Mouse (Mus musculus) midbrain, embryonic 11.5 days (tissue): ENCODE data around the gene Washc2. TPM values are rescaled to one million over a fixed set of nuclear protein-coding genes. Genes with fewer than 3 reads are reported as not detected.

Source experiments
- ATAC-seq: fragments of 200-750 bp; cut with Nextera tagmentation; 2 replicates; pipeline ENCODE4 v1.8.0; 2017; ENCODE audit warnings: moderate TSS enrichment, moderate library complexity; ENCODE audit not compliant: low FRiP score
- DNase-seq: peaks from one replicate; pipeline ENCODE4 v3.0.0; 2015; ENCODE audit warnings: low spot score; ENCODE audit errors: missing footprints
- H3K27ac ChIP-seq: fragments of 300-500 bp; sonication (generic); 2 replicates; pipeline ENCODE4 v1.5.1; 2014; ENCODE audit warnings: low read depth, low read length
- H3K27me3 ChIP-seq: fragments of 300-500 bp; sonication (generic); 2 replicates; pipeline ENCODE4 v1.6.1; 2014; ENCODE audit warnings: mild to moderate bottlenecking, low read length, moderate library complexity, mixed read lengths; ENCODE audit not compliant: control insufficient read depth, insufficient read depth
- H3K36me3 ChIP-seq: fragments of 300-500 bp; sonication (generic); 2 replicates; pipeline ENCODE4 v1.6.1; 2014; ENCODE audit warnings: mild to moderate bottlenecking, low read length, moderate library complexity, mixed read lengths; ENCODE audit not compliant: control insufficient read depth, insufficient read depth
- H3K4me1 ChIP-seq: fragments of 300-500 bp; sonication (generic); 2 replicates; pipeline ENCODE4 v1.6.1; 2014; ENCODE audit warnings: low read length; ENCODE audit not compliant: control insufficient read depth, insufficient read depth
- H3K4me2 ChIP-seq: fragments of 300-500 bp; sonication (generic); 2 replicates; pipeline ENCODE4 v1.6.1; 2014; ENCODE audit warnings: mild to moderate bottlenecking, moderate library complexity
- H3K4me3 ChIP-seq: fragments of 300-500 bp; sonication (generic); 2 replicates; pipeline ENCODE4 v1.5.1; 2014; ENCODE audit warnings: low read depth, low read length
- H3K9ac ChIP-seq: fragments of 300-500 bp; sonication (generic); 2 replicates; pipeline ENCODE4 v1.6.1; 2014; ENCODE audit warnings: low read length
- H3K9me3 ChIP-seq: fragments of 300-500 bp; sonication (generic); 2 replicates; pipeline ENCODE4 v1.6.1; 2016; ENCODE audit warnings: low read length; ENCODE audit not compliant: control insufficient read depth
- WGBS: fragments of 180-500 bp; shearing (Covaris S2); extraction: QIAGEN DNeasy Blood & Tissue Kit; methylation state at CpG from one replicate; pipeline ENCODE4 v1.1.7; 2014; 5-methylcytosine and 5-hydroxymethylcytosine counted together
- polyA plus RNA-seq: library from polyadenylated mRNA; unstranded; fragments of >200 nt; fragmentation: Nextera tagmentation; extraction: Ambion mirVana; gene quantifications from 2 replicates; pipeline ENCODE4 v1.2.1, GENCODE M21; 2014

The Washc2 gene
- polyA plus RNA-seq, 1 experiment from 2014 or later: 53.9 TPM

DNA sequence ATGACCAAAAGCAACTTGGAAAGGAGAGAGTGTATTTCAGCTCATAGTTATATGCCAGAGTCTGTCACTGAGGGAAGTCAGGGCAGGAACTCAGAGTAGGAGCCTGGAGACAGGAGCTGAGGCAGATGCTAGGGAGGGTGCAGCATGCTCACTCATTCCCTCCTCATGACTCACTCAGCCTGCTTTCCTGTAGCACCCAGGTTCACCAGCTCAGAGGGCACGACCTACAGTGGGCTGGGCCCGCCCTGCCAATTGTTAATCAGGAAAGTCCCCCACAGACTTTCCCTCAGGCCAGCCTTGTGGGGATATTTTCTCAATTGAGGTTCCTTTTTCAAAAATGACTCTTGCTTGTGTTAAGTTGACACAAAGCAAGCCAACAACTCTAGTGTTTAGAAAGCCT lies 32.5 kb downstream of the Washc2 start:
- Histone ChIP-seq H3K27ac (no peak overlapping the region), H3K4me1 (no peaks in the 10 kb centered on the region), H3K9me3 (no peaks in the 10 kb centered on the region), H3K9ac (no peak overlapping the region), H3K27me3 (no peaks in the 10 kb centered on the region), H3K4me3 (no peak overlapping the region), H3K36me3 (peaks cover 10% of the 10 kb centered on the region), H3K4me2 (no peak overlapping the region)
- ATAC-seq (no peak), DNase-seq (no peak)
- 80% methylated on average over 2 of the region's 2 CpGs for WGBS

DNA sequence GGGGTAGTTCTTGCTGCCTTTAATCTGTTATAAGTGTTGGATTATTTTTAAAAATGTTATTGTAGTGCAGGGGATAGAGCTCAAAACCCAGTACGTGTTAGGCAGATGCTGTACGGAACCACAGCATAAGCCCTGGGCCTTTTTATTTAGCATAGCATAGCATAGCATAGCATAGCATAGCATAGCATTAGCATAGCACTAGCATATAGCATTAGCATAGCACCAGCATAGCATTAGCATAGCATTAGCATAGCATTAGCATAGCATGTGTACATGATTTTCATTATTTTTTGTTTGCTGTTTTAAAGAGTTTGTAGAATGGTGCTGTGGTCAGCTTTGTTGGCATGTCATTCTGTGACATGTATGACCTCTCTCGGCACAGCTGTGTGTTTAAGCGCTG lies 51.8 kb downstream of the Washc2 start:
- no peaks in the 10 kb centered on the region for H3K4me1 ChIP-seq
- H3K4me2 ChIP-seq: no peak overlapping the region
- ATAC-seq (no peak), DNase-seq (peak; percentile 35)
- H3K4me3 ChIP-seq: no peak overlapping the region
- H3K27ac ChIP-seq: no peak overlapping the region
- WGBS: 92% methylated on average over 4 of the region's 4 CpGs
- H3K36me3 ChIP-seq: peaks cover 2% of the 10 kb centered on the region; the same call in 1 of the 2 replicates
- H3K27me3 ChIP-seq: no peaks in the 10 kb centered on the region
- no peaks in the 10 kb centered on the region for H3K9me3 ChIP-seq
- H3K9ac ChIP-seq: no peak overlapping the region

DNA sequence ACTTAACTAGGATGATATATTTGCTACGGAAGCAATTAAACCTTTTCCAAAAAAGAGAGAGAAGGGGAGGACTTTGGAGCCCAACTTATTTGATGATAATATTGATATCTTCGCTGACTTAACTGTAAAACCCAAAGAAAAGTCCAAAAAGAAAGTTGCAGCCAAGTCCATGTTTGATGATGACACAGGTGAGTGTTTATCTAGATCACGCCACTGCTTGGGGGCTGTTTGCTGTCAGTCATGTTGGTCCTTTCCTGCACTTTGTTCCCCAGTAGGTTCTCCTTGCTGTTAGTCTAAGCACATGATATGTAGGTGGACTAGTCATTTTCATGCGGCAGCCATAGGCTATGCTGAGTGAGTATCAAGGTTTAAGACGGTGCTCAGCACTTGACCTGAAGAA lies 52.6 kb downstream of the Washc2 start:
- WGBS: 91% methylated on average over 5 of the region's 5 CpGs
- Histone ChIP-seq H3K27me3 (no peaks in the 10 kb centered on the region), H3K4me1 (peaks cover 3% of the 10 kb centered on the region), H3K9ac (no peak overlapping the region), H3K4me2 (no peak overlapping the region), H3K9me3 (no peaks in the 10 kb centered on the region), H3K36me3 (peaks cover 2% of the 10 kb centered on the region; the same call in 1 of the 2 replicates), H3K4me3 (no peak overlapping the region), H3K27ac (no peak overlapping the region)
- DNase-seq: no peak
- ATAC-seq: no peak

DNA sequence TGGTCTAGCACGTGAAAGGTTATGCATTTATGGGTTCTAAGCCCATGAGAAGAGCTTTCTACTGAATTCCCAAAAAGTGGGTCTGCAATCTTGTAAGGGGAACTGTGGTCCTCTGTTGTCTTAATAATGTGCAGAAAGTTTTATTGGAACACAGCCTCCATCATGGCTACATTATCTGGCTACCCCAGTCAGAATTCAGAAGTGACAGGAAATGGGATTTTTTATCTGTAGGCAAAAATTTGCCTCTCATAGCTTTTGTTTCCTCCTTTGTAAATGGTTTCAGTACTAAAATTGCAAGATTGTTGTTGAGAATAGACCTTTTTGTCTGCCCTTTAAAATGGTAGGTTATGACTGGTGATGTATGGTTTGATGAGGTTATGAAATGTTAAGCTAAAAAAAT lies 55.0 kb downstream of the Washc2 start:
- WGBS: 84% methylated on average over 1 of the region's 1 CpGs
- Histone ChIP-seq H3K4me3 (no peak overlapping the region), H3K4me1 (peaks cover 17% of the 10 kb centered on the region), H3K27ac (no peak overlapping the region), H3K9me3 (no peaks in the 10 kb centered on the region), H3K36me3 (no peaks in the 10 kb centered on the region), H3K4me2 (no peak overlapping the region), H3K27me3 (no peaks in the 10 kb centered on the region), H3K9ac (no peak overlapping the region)
- DNase-seq: peak; percentile 49
- ATAC-seq: no peak

DNA sequence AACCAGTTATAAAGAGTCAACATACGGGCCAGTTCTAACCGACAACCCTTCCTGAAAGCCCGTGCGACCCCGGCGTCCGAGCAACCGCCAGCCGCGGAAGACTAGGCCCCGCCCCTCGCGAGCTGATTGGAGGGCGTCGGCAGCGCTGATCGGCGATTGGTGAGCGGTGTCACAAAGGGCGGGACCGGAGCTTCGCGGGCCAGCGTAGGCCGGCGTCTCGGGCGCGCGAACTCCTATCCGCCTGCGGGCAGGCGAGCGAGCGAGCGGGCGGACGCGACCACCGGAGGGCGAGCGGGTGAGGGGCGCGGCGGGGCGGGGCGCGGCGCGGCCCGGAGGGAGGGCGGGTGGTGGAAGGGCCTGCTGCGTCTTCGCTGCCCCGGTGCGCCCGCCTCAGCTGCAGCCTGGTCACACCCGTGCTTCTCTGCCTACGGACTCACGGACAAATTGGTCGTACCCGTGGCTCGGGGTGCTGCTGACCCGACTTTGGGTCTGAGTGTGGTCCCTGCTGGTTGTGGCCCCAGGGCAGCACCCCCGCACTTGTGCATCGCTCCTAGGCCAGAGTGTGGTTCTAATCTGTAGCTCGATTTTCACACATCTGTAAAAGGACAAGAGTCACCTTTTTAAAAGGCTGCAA lies 56.3 kb downstream of the Washc2 start, which contains the start of gene Zfand4:
TSS of gene Zfand4 (plus strand) at position 205 of the 634 bp plus-strand sequence.
- Histone ChIP-seq H3K9me3 (no peaks in the 10 kb centered on the region), H3K4me3 (peak within 1 kb of the TSS; percentile 60), H3K27ac (peak within 1 kb of the TSS; percentile 71), H3K9ac (peak within 1 kb of the TSS; percentile 80), H3K36me3 (no peaks in the 10 kb centered on the region), H3K4me1 (peaks cover 17% of the 10 kb centered on the region), H3K4me2 (peak within 1 kb of the TSS; percentile 61), H3K27me3 (no peaks in the 10 kb centered on the region)
- WGBS: under 1% methylated on average over 60 of the region's 67 CpGs
- ATAC-seq (peak; percentile 95), DNase-seq (peak; percentile 99)

DNA sequence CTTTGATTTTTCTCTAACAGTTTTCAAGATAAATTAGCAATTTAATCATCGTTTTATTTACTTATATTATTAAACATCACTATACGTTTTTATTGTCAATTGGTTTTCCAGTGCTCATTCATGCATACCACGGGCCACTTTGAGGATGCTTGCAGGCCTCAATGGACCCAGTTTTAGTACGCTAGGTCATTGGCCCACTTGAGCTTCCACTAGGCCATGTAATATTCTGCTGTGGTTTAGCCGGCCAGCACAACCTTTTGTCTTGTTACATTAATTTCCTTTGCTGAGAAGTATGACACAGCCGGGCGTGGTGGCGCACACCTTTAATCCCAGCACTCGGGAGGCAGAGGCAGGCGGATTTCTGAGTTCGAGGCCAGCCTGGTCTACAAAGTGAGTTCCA lies 57.0 kb downstream of the Washc2 start:
- no peaks in the 10 kb centered on the region for H3K27me3 ChIP-seq
- H3K4me1 ChIP-seq: peaks cover 17% of the 10 kb centered on the region
- WGBS: 76% methylated on average over 11 of the region's 11 CpGs
- H3K36me3 ChIP-seq: no peaks in the 10 kb centered on the region
- DNase-seq (no peak), ATAC-seq (no peak)
- H3K4me2 ChIP-seq: peak overlapping the region; percentile 61
- no peak overlapping the region; the same call in 1 of the 2 replicates for H3K9ac ChIP-seq
- H3K27ac ChIP-seq: no peak overlapping the region
- H3K4me3 ChIP-seq: peak overlapping the region; percentile 60; the same call in 1 of the 2 replicates
- no peaks in the 10 kb centered on the region for H3K9me3 ChIP-seq

DNA sequence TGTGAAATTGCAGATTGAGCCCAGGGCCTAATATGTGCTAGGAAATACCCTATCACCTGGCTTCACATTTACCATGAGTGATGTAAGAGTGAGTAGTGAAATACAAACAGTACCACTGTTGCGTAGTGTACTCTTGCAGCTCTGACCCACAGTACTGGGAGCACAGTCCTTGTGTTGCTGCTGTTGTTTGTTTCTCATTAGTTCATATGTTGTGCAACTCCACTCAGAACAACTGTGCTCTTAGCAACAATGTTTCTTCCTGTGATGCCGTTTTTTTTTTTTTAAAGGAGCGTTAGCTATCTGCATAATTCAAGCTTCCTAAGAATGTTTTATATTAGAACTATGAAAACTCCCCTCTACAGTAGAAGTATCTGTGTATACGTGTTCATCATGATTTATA lies 57.8 kb downstream of the Washc2 start:
- Histone ChIP-seq H3K27ac (peak overlapping the region; percentile 82), H3K4me2 (peak overlapping the region; percentile 61)

DNA sequence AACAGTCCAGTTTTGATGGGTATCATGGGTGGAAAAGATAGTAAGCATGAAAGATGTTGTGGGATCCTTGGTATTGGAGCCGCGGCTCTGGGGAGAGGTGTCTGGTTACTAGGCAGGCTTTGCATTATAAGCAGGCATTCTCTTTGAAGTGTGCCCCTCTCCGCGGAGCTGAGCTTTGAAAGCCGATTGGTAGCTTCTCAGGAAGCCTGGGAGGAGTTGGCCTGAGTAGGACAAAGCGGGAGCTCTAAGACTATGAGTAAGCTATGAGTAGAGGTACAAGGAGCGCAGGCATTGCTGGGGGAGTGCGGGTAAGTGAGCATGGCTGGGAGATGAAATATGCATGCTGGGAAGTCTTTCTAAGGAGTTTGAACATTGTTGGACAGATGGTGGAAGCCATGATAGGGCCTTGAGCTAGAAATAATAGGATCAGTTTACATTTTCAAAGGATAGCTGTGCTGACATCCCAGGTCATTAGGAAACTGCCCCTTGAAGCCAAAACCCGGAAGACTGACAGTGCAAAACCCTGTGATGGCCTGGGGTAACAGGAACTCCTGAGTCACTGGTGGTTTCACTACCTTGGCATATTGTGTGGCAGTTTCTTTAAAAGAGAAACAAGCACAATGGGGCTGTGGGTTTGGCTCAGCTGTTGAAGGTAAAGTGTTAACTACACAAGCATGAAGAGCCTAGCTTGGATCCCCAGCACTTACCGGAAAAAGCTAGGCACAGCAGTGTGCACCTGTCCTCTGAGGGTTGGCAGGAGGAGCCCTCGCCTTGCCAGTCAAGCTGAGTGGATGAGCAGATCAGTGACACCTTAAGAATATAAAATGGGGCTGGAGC lies 58.7 kb downstream of the Washc2 start:
- peak overlapping the region; percentile 82 for H3K27ac ChIP-seq
- peak overlapping the region; percentile 61 for H3K4me2 ChIP-seq
- no peaks in the 10 kb centered on the region for H3K27me3 ChIP-seq
- H3K36me3 ChIP-seq: no peaks in the 10 kb centered on the region
- H3K9me3 ChIP-seq: no peaks in the 10 kb centered on the region
- DNase-seq (peak; percentile 95), ATAC-seq (peak; percentile 78)
- 12% methylated on average over 11 of the region's 11 CpGs for WGBS
- H3K4me1 ChIP-seq: peaks cover 17% of the 10 kb centered on the region
- H3K9ac ChIP-seq: peak overlapping the region; percentile 48; the same call in 1 of the 2 replicates
- peak overlapping the region; percentile 18 for H3K4me3 ChIP-seq

More for the DNA sequence above, 57.8 kb downstream of the Washc2 start:
- Histone ChIP-seq H3K36me3 (no peaks in the 10 kb centered on the region), H3K27me3 (no peaks in the 10 kb centered on the region), H3K9me3 (no peaks in the 10 kb centered on the region), H3K4me1 (peaks cover 17% of the 10 kb centered on the region), H3K9ac (no peak overlapping the region), H3K4me3 (no peak overlapping the region; the same call in 1 of the 2 replicates)
- DNase-seq (peak; percentile 84), ATAC-seq (no peak)
- 65% methylated on average over 4 of the region's 4 CpGs for whole genome bisulfite sequencing

DNA sequence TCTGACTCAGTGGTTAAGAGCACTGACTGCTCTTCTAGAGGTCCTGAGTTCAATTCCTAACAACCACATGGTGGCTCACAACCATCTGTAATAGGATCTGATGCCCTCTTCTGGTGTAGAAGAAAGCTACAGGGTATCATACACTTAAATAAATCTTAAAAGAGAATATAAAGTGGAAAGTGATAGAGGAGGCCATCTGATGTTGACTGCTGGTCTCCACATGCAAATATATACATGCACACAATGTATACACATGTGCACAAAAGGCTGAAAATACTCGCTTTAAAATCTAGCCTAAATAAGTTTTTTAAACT lies 59.2 kb downstream of the Washc2 start:
- ATAC-seq: no peak
- no peak for DNase-seq
- Histone ChIP-seq H3K27me3 (no peaks in the 10 kb centered on the region), H3K27ac (peak overlapping the region; percentile 82), H3K36me3 (no peaks in the 10 kb centered on the region), H3K4me3 (no peak overlapping the region), H3K4me2 (no peak overlapping the region; the same call in 1 of the 2 replicates), H3K4me1 (peaks cover 17% of the 10 kb centered on the region), H3K9ac (no peak overlapping the region), H3K9me3 (no peaks in the 10 kb centered on the region)
- WGBS: 96% methylated on average over 1 of the region's 1 CpGs
